Mouse (Mus musculus) adrenal gland, postnatal 36 days (tissue): ENCODE measurements around the gene Sgcb. TPM values are rescaled to one million over a fixed set of nuclear protein-coding genes. Genes with fewer than 3 reads are reported as not detected.

Source experiments
- total RNA-seq, 2 experiments: library from RNA; stranded (reverse); gene quantifications; 2 replicates each; pipeline ENCODE4 v1.2.3; 2021

Sgcb gene
- total RNA-seq, 2 experiments from 2014 or later, result 23.2 to 25.7 TPM

Other genes starting within 250 kb of the Sgcb start
- gene Cwh43, start 241.7 kb downstream of the Sgcb start, total RNA-seq, result not detected
- 10 to 100 TPM; 37.9 to 57.2 TPM for gene Dcun1d4, start 166.8 kb downstream of the Sgcb start, total RNA-seq
- not detected for gene Lrrc66, start 15.3 kb downstream of the Sgcb start, total RNA-seq
- gene Spata18, start 3.6 kb upstream of the Sgcb start, total RNA-seq, result under 1 TPM in 1 of 2 experiments, not detected in 1; 0.16 TPM